Comparison of ENCODE assay signal across 29 mouse cellular contexts in the genomic region with DNA sequence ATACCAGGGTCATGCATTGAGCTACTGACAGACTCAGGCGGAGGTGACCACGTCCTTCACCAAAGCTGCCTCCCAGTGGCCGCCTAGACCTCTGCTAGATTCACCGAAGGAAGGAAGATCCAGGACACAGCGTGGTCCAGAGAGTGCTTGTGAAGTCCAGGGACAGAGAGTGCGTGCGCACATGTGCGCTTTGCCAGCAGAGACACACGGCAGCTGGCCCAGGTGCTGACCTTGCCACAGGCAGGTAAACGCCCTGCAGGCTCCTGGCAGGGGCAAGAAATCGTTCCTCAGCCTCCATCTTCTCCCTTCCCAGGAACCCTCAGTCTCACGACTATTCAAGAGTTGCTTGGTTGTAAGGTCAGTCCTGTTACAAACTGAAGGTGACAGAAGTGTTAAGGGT.
A peak's percentile ranks its signal among the peaks of the same experiment; 100 is the strongest.
DNase-seq lines count a peak whose midpoint lies in the region; ATAC-seq lines count a peak whose summit lies in the region.
"Had no signal": no experiment of that assay in that cellular context is flagged by ENCODE, and none has a peak within 500 bp of the region (broad histone marks: within the 10 kb centered on the region; RNA-seq: fewer than 3 reads in every experiment).

No protein-coding gene starts in this region.

- no peaks in the 10 kb centered on the region for H3K27me3 ChIP-seq in hindbrain, embryonic 13.5 days
- H3K27me3 ChIP-seq in hindbrain, embryonic 14.5 days (ENCODE audit: control insufficient read depth, insufficient read depth, low read length), result no peaks in the 10 kb centered on the region
- H3K27me3 ChIP-seq in midbrain, embryonic 16.5 days (ENCODE audit: control insufficient read depth, insufficient read depth, low read depth, low read length), result no peaks in the 10 kb centered on the region
- H3K27me3 ChIP-seq in midbrain, embryonic 10.5 days (ENCODE audit: low read depth, poor library complexity, severe bottlenecking), result no peaks in the 10 kb centered on the region
- no peaks in the 10 kb centered on the region for H3K27me3 ChIP-seq in neural tube, embryonic 14.5 days (ENCODE audit: control insufficient read depth, insufficient read depth, low read length)
- H3K27me3 ChIP-seq: embryonic facial prominence, embryonic 15.5 days; kidney, embryonic 15.5 days; limb, embryonic 13.5 days; liver, embryonic 12.5 days; Patski had no signal

- 89% methylated on average over 12 of the region's 12 CpGs for WGBS in hindbrain, embryonic 13.5 days
- 87% methylated on average over 12 of the region's 12 CpGs for WGBS in hindbrain, embryonic 14.5 days
- 86% methylated on average over 12 of the region's 12 CpGs for WGBS in midbrain, embryonic 16.5 days
- WGBS in midbrain, embryonic 10.5 days, result 90% methylated on average over 12 of the region's 12 CpGs
- 90% methylated on average over 12 of the region's 12 CpGs for WGBS in neural tube, embryonic 14.5 days

- no peak overlapping the region for H3K4me3 ChIP-seq in hindbrain, embryonic 13.5 days
- no peak overlapping the region for H3K4me3 ChIP-seq in hindbrain, embryonic 14.5 days (replicated peaks; ENCODE audit: low read length)
- no peak overlapping the region for H3K4me3 ChIP-seq in midbrain, embryonic 16.5 days (ENCODE audit: low read depth, low read length)
- no peak overlapping the region for H3K4me3 ChIP-seq in midbrain, embryonic 10.5 days
- no peak overlapping the region for H3K4me3 ChIP-seq in neural tube, embryonic 14.5 days (ENCODE audit: low read depth, low read length)
- H3K4me3 ChIP-seq: embryonic facial prominence, embryonic 10.5 days; embryonic facial prominence, embryonic 15.5 days; gastrocnemius, adult 2 months; kidney, embryonic 15.5 days; limb, embryonic 13.5 days; liver, embryonic 12.5 days had no signal

- H3K9me3 ChIP-seq in hindbrain, embryonic 13.5 days, result no peaks in the 10 kb centered on the region
- H3K9me3 ChIP-seq in hindbrain, embryonic 14.5 days (ENCODE audit: control insufficient read depth, low read length), result no peaks in the 10 kb centered on the region
- H3K9me3 ChIP-seq in midbrain, embryonic 16.5 days (replicated peaks; ENCODE audit: control insufficient read depth, low read length, poor library complexity, severe bottlenecking), result no peaks in the 10 kb centered on the region
- no peaks in the 10 kb centered on the region for H3K9me3 ChIP-seq in midbrain, embryonic 10.5 days (replicated peaks)
- no peaks in the 10 kb centered on the region for H3K9me3 ChIP-seq in neural tube, embryonic 14.5 days (ENCODE audit: control insufficient read depth, low read length)
- H3K9me3 ChIP-seq: embryonic facial prominence, embryonic 10.5 days; embryonic facial prominence, embryonic 15.5 days; kidney, embryonic 15.5 days; limb, embryonic 13.5 days; liver, embryonic 12.5 days had no signal

- H3K36me3 ChIP-seq in hindbrain, embryonic 13.5 days, result peaks cover 34% of the 10 kb centered on the region
- peaks cover 10% of the 10 kb centered on the region for H3K36me3 ChIP-seq in hindbrain, embryonic 14.5 days (replicated peaks; ENCODE audit: control insufficient read depth, insufficient read depth)
- H3K36me3 ChIP-seq in midbrain, embryonic 16.5 days (ENCODE audit: control insufficient read depth, insufficient read depth, low read length), result 0 out of 2 replicates have a peak, but pooled peaks cover 2% of the 10 kb centered on the region
- H3K36me3 ChIP-seq in midbrain, embryonic 10.5 days, result peaks cover 65% of the 10 kb centered on the region
- H3K36me3 ChIP-seq in neural tube, embryonic 14.5 days (ENCODE audit: control insufficient read depth, insufficient read depth, low read length), result no peaks in the 10 kb centered on the region

- DNase-seq in hindbrain, embryonic 14.5 days (ENCODE audit: low spot score), result no peak
- no peak for DNase-seq in midbrain, embryonic 10.5 days (ENCODE audit: low spot score)
- DNase-seq in ES-CJ7 (ENCODE audit: low read depth, low spot score), result peak; percentile 63
- no peak for DNase-seq in layer of hippocampus, postnatal 14 days (ENCODE audit: low spot score in 2 of 2)
- DNase-seq: adrenal gland, adult 2 months; B cell, adult 2 months; cerebellum, adult 2 months; cerebellum, postnatal 14 days; gastrocnemius, adult 2 months; gastrocnemius, postnatal 36 days; heart, postnatal 36 days; kidney, adult 18-20 months; kidney, postnatal 25 days; liver, postnatal 0 days; lung, postnatal 36 days; right cerebral cortex, postnatal 4 days; thymus, postnatal 4 days had no signal

- no peak for ATAC-seq in hindbrain, embryonic 13.5 days (ENCODE audit: low FRiP score)
- no peak for ATAC-seq in hindbrain, embryonic 14.5 days (ENCODE audit: low FRiP score)
- peak; percentile 14; the same call in 1 of the 2 replicates for ATAC-seq in midbrain, embryonic 16.5 days
- ATAC-seq in neural tube, embryonic 14.5 days (ENCODE audit: low read depth), result no peak
- ATAC-seq: activated CD4-positive, CD25-positive, alpha-beta regulatory T cell, adult 4 months; forebrain, embryonic 16.5 days; liver, embryonic 12.5 days; liver, postnatal 0 days; Patski had no signal

- H3K27ac ChIP-seq in hindbrain, embryonic 13.5 days, result peak overlapping the region; percentile 48
- H3K27ac ChIP-seq in hindbrain, embryonic 14.5 days, result no peak overlapping the region
- H3K27ac ChIP-seq in midbrain, embryonic 16.5 days (ENCODE audit: low read length), result no peak overlapping the region
- no peak overlapping the region for H3K27ac ChIP-seq in midbrain, embryonic 10.5 days (replicated peaks)
- peak overlapping the region; percentile 3; the same call in 1 of the 2 replicates for H3K27ac ChIP-seq in neural tube, embryonic 14.5 days (ENCODE audit: low read depth, low read length)
- H3K27ac ChIP-seq: embryonic facial prominence, embryonic 10.5 days; embryonic facial prominence, embryonic 15.5 days; gastrocnemius, adult 2 months; kidney, embryonic 15.5 days; limb, embryonic 13.5 days; liver, embryonic 12.5 days had no signal

- H3K4me1 ChIP-seq in hindbrain, embryonic 13.5 days (replicated peaks), result peaks cover 20% of the 10 kb centered on the region
- H3K4me1 ChIP-seq in hindbrain, embryonic 14.5 days (replicated peaks; ENCODE audit: control insufficient read depth, insufficient read depth, low read length), result 0 out of 2 replicates have a peak, but pooled peaks cover 4% of the 10 kb centered on the region
- H3K4me1 ChIP-seq in midbrain, embryonic 16.5 days (ENCODE audit: control insufficient read depth, insufficient read depth, low read length), result no peaks in the 10 kb centered on the region
- H3K4me1 ChIP-seq in midbrain, embryonic 10.5 days, result peaks cover 21% of the 10 kb centered on the region
- peaks cover 14% of the 10 kb centered on the region for H3K4me1 ChIP-seq in neural tube, embryonic 14.5 days (ENCODE audit: control insufficient read depth, insufficient read depth, low read length)
- H3K4me1 ChIP-seq: embryonic facial prominence, embryonic 10.5 days; embryonic facial prominence, embryonic 15.5 days; limb, embryonic 13.5 days had no signal

- peak overlapping the region; percentile 19; the same call in 1 of the 2 replicates for H3K9ac ChIP-seq in hindbrain, embryonic 13.5 days
- no peak overlapping the region for H3K9ac ChIP-seq in hindbrain, embryonic 14.5 days
- H3K9ac ChIP-seq in midbrain, embryonic 16.5 days (ENCODE audit: low read depth, low read length), result no peak overlapping the region
- no peak overlapping the region for H3K9ac ChIP-seq in neural tube, embryonic 14.5 days (replicated peaks; ENCODE audit: low read depth, low read length)
- H3K9ac ChIP-seq: embryonic facial prominence, embryonic 15.5 days; kidney, embryonic 15.5 days; limb, embryonic 13.5 days; liver, embryonic 12.5 days; liver, postnatal 0 days had no signal

- H3K4me2 ChIP-seq in hindbrain, embryonic 13.5 days, result no peak overlapping the region
- no peak overlapping the region for H3K4me2 ChIP-seq in hindbrain, embryonic 14.5 days (replicated peaks)
- no peak overlapping the region for H3K4me2 ChIP-seq in midbrain, embryonic 16.5 days (ENCODE audit: low read length)
- no peak overlapping the region for H3K4me2 ChIP-seq in neural tube, embryonic 14.5 days (ENCODE audit: low read depth, low read length)
- H3K4me2 ChIP-seq: embryonic facial prominence, embryonic 15.5 days; heart, embryonic 11.5 days; kidney, embryonic 15.5 days; limb, embryonic 13.5 days; liver, embryonic 12.5 days had no signal

Comparison
In these comparisons a context has a peak if more than half of its experiments do, and no peak if none do; other contexts are left out.
1. H3K27ac ChIP-seq: peak in hindbrain, embryonic 13.5 days (single experiment) and neural tube, embryonic 14.5 days (single experiment); none in hindbrain, embryonic 14.5 days (single experiment), midbrain, embryonic 16.5 days (single experiment) and midbrain, embryonic 10.5 days (single experiment).